Mouse (Mus musculus) midbrain, embryonic 11.5 days (tissue): Measurements from ENCODE around the gene Abcc4. TPM values are rescaled to one million over a fixed set of nuclear protein-coding genes. Genes with fewer than 3 reads are reported as not detected.

Source experiments
- ATAC-seq: fragments of 200-750 bp; cut with Nextera tagmentation; 2 replicates; pipeline ENCODE4 v1.8.0; 2017; ENCODE audit warnings: moderate TSS enrichment, moderate library complexity; ENCODE audit not compliant: low FRiP score
- DNase-seq: peaks from one replicate; pipeline ENCODE4 v3.0.0; 2015; ENCODE audit warnings: low spot score; ENCODE audit errors: missing footprints
- H3K27ac ChIP-seq: fragments of 300-500 bp; sonication (generic); 2 replicates; pipeline ENCODE4 v1.5.1; 2014; ENCODE audit warnings: low read depth, low read length
- H3K27me3 ChIP-seq: fragments of 300-500 bp; sonication (generic); 2 replicates; pipeline ENCODE4 v1.6.1; 2014; ENCODE audit warnings: mild to moderate bottlenecking, low read length, moderate library complexity, mixed read lengths; ENCODE audit not compliant: control insufficient read depth, insufficient read depth
- H3K36me3 ChIP-seq: fragments of 300-500 bp; sonication (generic); 2 replicates; pipeline ENCODE4 v1.6.1; 2014; ENCODE audit warnings: mild to moderate bottlenecking, low read length, moderate library complexity, mixed read lengths; ENCODE audit not compliant: control insufficient read depth, insufficient read depth
- H3K4me1 ChIP-seq: fragments of 300-500 bp; sonication (generic); 2 replicates; pipeline ENCODE4 v1.6.1; 2014; ENCODE audit warnings: low read length; ENCODE audit not compliant: control insufficient read depth, insufficient read depth
- H3K4me2 ChIP-seq: fragments of 300-500 bp; sonication (generic); 2 replicates; pipeline ENCODE4 v1.6.1; 2014; ENCODE audit warnings: mild to moderate bottlenecking, moderate library complexity
- H3K4me3 ChIP-seq: fragments of 300-500 bp; sonication (generic); 2 replicates; pipeline ENCODE4 v1.5.1; 2014; ENCODE audit warnings: low read depth, low read length
- H3K9ac ChIP-seq: fragments of 300-500 bp; sonication (generic); 2 replicates; pipeline ENCODE4 v1.6.1; 2014; ENCODE audit warnings: low read length
- H3K9me3 ChIP-seq: fragments of 300-500 bp; sonication (generic); 2 replicates; pipeline ENCODE4 v1.6.1; 2016; ENCODE audit warnings: low read length; ENCODE audit not compliant: control insufficient read depth
- WGBS: fragments of 180-500 bp; shearing (Covaris S2); extraction: QIAGEN DNeasy Blood & Tissue Kit; methylation state at CpG from one replicate; pipeline ENCODE4 v1.1.7; 2014; 5-methylcytosine and 5-hydroxymethylcytosine counted together
- polyA plus RNA-seq: library from polyadenylated mRNA; unstranded; fragments of >200 nt; fragmentation: Nextera tagmentation; extraction: Ambion mirVana; gene quantifications from 2 replicates; pipeline ENCODE4 v1.2.1, GENCODE M21; 2014

The Abcc4 gene
- polyA plus RNA-seq, 1 experiment from 2014 or later = 4.2 TPM

DNA sequence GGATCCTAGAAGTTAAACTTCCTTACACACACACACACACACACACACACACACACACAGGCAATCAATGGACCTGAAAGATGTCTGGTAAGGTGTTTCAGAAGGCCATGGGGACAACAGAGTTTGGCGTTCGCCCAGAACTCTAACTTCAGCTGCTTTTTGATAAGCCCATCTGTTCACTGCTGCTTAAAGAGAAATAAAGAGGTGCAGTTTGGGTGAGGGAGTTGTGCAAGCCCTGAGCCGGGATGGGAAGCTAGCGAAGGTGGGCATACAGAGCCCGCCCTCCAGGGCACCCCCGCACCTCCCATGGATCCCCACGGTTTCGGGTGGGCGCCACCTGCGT is 583 bp downstream of the Abcc4 start:
- Histone ChIP-seq H3K4me2 (peak overlapping the region; percentile 100), H3K4me3 (peak overlapping the region; percentile 62), H3K27me3 (peaks cover 27% of the 10 kb centered on the region), H3K27ac (no peak overlapping the region), H3K4me1 (peaks cover 15% of the 10 kb centered on the region), H3K36me3 (no peaks in the 10 kb centered on the region), H3K9me3 (no peaks in the 10 kb centered on the region), H3K9ac (peak overlapping the region; percentile 73)
- DNase-seq (peak; percentile 88), ATAC-seq (no peak)
- 2% methylated on average over 10 of the region's 10 CpGs for WGBS

DNA sequence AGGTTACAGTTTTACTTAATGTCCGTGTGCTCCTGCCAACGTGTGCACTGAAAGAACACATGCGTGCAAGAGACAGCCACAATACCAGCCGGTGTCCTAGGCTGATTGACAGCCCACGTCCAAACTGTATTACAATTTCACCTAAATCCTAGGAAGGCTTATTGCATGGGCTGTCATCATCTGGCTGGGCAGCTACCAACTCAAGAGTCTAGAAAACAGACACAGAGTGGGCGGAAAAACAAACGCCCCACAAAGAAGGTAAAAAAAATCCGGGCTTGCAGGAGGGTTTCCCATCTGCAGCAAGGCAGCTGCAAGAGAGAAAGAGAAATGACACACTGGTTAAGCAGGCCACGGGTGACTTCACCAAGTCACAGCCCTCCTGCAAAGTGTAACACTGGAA is 2.7 kb downstream of the Abcc4 start:
- Histone ChIP-seq H3K4me1 (peaks cover 7% of the 10 kb centered on the region), H3K9ac (no peak overlapping the region), H3K4me3 (no peak overlapping the region), H3K9me3 (no peaks in the 10 kb centered on the region), H3K27ac (no peak overlapping the region), H3K4me2 (no peak overlapping the region), H3K27me3 (peaks cover 25% of the 10 kb centered on the region), H3K36me3 (no peaks in the 10 kb centered on the region)
- DNase-seq (no peak), ATAC-seq (no peak)
- 73% methylated on average over 9 of the region's 9 CpGs for WGBS

DNA sequence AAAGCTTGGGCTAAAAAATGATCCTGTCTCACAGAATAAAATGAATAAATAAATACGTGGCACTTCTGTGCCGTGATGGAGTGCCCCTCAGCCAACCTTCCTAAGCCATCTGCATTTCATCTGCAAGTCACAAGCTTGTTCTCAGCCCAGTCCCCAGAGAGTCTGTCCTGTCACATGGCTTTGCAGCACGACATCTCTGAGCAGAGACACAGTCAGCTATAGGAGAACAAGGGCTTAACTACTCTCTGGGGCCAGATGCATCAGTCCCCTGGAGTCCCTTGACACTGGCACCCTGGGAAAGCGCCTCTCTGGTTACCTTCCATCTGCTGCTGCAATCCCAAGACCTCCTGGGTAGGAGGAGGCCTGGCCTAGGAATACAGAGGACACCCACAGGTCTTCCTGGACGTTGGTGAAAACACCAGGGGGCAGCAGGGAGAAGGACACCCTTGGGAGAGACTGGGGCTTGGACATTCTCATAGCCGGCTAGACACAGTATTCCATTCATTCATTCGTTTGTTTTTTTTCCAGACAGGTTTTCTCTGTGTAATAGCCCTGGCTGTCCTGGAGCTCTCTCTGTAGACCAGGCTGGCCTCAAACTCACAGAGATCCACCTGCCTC is 3.9 kb downstream of the Abcc4 start:
- peaks cover 23% of the 10 kb centered on the region for H3K27me3 ChIP-seq
- H3K4me1 ChIP-seq = peaks cover 7% of the 10 kb centered on the region
- WGBS = 56% methylated on average over 7 of the region's 7 CpGs
- H3K4me2 ChIP-seq = no peak overlapping the region
- no peak for DNase-seq
- no peak for ATAC-seq
- no peak overlapping the region for H3K9ac ChIP-seq
- no peaks in the 10 kb centered on the region for H3K9me3 ChIP-seq
- no peak overlapping the region for H3K27ac ChIP-seq
- no peak overlapping the region for H3K4me3 ChIP-seq
- H3K36me3 ChIP-seq = no peaks in the 10 kb centered on the region

GRCm38 (mm10) chr14:118700576-118700975 is 5.4 kb downstream of the Abcc4 start:
- 84% methylated on average over 7 of the region's 7 CpGs for WGBS
- H3K27me3 ChIP-seq = peaks cover 10% of the 10 kb centered on the region; the same call in 1 of the 2 replicates
- H3K9me3 ChIP-seq = no peaks in the 10 kb centered on the region
- peaks cover 2% of the 10 kb centered on the region for H3K4me1 ChIP-seq
- H3K27ac ChIP-seq = no peak overlapping the region
- no peaks in the 10 kb centered on the region for H3K36me3 ChIP-seq
- H3K4me2 ChIP-seq = no peak overlapping the region
- DNase-seq = no peak
- H3K4me3 ChIP-seq = no peak overlapping the region
- H3K9ac ChIP-seq = no peak overlapping the region
- no peak for ATAC-seq

DNA sequence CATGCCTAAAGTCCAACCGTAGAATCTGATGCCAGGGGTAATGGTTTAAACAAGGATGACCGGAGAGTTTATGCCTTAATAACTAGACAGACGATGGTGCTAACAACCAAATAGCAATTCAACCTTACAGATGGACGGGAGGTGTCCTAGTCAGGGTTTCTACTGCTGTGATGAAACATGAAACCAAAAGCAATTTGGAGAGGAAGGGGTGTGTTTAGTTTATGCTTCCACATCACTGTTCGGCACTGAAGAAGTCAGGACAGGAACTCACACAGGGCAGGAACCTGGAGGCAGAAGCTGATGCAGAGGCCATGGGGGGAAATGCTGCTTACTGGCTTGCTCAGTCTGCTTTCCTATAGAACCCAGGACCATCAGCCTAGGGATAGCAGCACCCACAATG is 6.1 kb downstream of the Abcc4 start:
- ATAC-seq = no peak
- peaks cover 5% of the 10 kb centered on the region; the same call in 1 of the 2 replicates for H3K27me3 ChIP-seq
- H3K4me1 ChIP-seq = no peaks in the 10 kb centered on the region
- 78% methylated on average over 5 of the region's 5 CpGs for WGBS
- H3K4me2 ChIP-seq = no peak overlapping the region
- no peak for DNase-seq
- H3K27ac ChIP-seq = no peak overlapping the region
- no peaks in the 10 kb centered on the region for H3K36me3 ChIP-seq
- no peak overlapping the region for H3K4me3 ChIP-seq
- no peaks in the 10 kb centered on the region for H3K9me3 ChIP-seq
- no peak overlapping the region for H3K9ac ChIP-seq

DNA sequence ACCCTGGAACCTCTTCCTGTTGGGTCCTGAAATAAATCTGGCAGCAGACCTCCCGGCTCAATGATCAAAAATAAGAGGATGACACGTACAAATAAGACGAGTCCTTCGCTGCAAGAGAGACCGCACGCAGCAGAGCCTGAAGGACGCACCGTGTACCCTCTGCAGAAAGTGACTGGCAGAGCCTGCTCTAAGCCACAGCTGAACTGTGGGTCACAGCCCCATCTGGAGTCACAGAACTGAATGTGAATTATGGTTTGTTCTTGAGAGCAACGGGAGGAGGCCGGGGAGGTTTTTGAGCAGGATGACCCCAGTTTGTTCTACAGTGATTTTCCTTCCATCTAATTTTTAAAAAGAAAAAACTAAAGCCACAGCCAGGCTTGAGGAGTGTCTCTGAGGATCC is 6.5 kb downstream of the Abcc4 start:
- no peak overlapping the region for H3K27ac ChIP-seq
- DNase-seq = no peak
- H3K36me3 ChIP-seq = no peaks in the 10 kb centered on the region
- H3K27me3 ChIP-seq = peaks cover 2% of the 10 kb centered on the region; the same call in 1 of the 2 replicates
- no peak overlapping the region for H3K4me3 ChIP-seq
- 82% methylated on average over 10 of the region's 10 CpGs for WGBS
- H3K4me1 ChIP-seq = no peaks in the 10 kb centered on the region
- no peak overlapping the region for H3K9ac ChIP-seq
- ATAC-seq = no peak
- no peak overlapping the region for H3K4me2 ChIP-seq
- no peaks in the 10 kb centered on the region for H3K9me3 ChIP-seq

DNA sequence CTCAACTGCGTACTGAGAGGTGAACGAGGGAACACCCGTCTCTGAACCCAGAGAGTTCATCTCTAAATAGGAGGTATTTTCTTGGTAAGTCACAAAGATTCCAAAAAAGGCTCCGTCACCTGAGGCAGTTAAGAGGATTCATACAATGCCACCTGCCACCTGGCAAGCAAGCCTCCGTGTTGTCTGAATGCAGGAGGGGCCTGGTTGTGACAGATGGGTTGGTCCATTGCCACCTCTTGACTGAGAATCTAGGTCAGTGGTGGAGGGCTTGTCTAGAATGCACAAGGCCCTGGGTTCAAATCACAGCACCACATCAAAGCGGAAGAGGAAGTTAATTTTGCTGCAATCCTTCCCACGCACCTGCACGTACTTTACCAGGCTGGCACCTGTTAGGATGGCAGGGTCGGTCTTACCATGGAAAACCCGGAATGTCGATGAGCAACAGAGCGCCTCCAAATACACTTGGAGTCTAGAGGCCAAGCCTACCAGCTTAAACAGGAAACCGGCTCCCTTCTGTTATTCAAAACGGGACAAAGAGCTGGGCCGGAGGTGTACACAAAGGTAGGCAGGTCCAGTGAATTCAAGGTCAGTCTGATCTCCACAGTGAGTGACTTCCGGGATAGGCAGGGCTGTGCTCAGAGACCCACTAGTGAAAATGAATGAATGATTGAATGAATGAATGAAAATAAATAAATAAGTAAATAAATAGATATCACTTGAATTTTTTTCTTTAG is 9.3 kb downstream of the Abcc4 start:
- Histone ChIP-seq H3K27me3 (no peaks in the 10 kb centered on the region), H3K9me3 (no peaks in the 10 kb centered on the region), H3K4me1 (no peaks in the 10 kb centered on the region), H3K27ac (no peak overlapping the region), H3K4me2 (no peak overlapping the region), H3K4me3 (no peak overlapping the region), H3K36me3 (no peaks in the 10 kb centered on the region), H3K9ac (no peak overlapping the region)
- no peak for DNase-seq
- ATAC-seq = no peak
- 97% methylated on average over 16 of the region's 16 CpGs for WGBS

DNA sequence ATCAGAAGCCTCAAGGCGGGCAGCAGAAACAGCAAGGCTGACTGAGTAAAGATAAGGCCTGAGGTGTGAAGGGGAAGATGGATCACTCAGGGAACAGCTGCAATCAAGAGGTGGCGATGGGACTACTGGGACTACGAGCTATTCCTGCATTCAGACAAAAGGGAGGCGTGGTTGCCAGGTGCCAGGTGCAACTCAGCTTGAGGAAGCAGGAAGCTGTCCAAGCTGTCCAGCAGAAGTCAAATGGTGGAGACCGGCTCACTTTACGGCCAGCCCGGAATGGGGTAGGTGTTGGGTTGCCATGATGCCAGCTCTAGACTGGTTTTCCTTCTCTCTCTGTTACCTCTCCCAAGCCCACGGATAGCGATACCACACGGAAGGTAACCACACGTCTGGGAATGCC is 10.2 kb downstream of the Abcc4 start:
- no peak for ATAC-seq
- no peak overlapping the region for H3K9ac ChIP-seq
- no peak for DNase-seq
- H3K9me3 ChIP-seq = no peaks in the 10 kb centered on the region
- H3K4me3 ChIP-seq = no peak overlapping the region
- H3K4me2 ChIP-seq = no peak overlapping the region
- H3K27ac ChIP-seq = no peak overlapping the region
- H3K36me3 ChIP-seq = no peaks in the 10 kb centered on the region
- H3K4me1 ChIP-seq = no peaks in the 10 kb centered on the region
- no peaks in the 10 kb centered on the region for H3K27me3 ChIP-seq
- WGBS = 95% methylated on average over 11 of the region's 11 CpGs

GRCm38 (mm10) chr14:118694321-118694720 is 11.7 kb downstream of the Abcc4 start:
- WGBS = 93% methylated on average over 7 of the region's 7 CpGs
- H3K9me3 ChIP-seq = no peaks in the 10 kb centered on the region
- no peak overlapping the region for H3K9ac ChIP-seq
- no peak for ATAC-seq
- H3K4me2 ChIP-seq = no peak overlapping the region
- no peaks in the 10 kb centered on the region for H3K36me3 ChIP-seq
- H3K27ac ChIP-seq = no peak overlapping the region
- H3K4me3 ChIP-seq = no peak overlapping the region
- no peaks in the 10 kb centered on the region for H3K4me1 ChIP-seq
- H3K27me3 ChIP-seq = no peaks in the 10 kb centered on the region
- DNase-seq = no peak
